Mouse (Mus musculus) erythroblast, embryonic 14.5 days (primary cell): Measurements from ENCODE around the gene Zfp787.

Source experiments
- GATA1 ChIP-seq: IDR thresholded peaks from 2 replicates; pipeline ENCODE4 v1.6.1; 2012; ENCODE audit warnings: low read length, inconsistent platforms, mixed read lengths
- TAL1 ChIP-seq: IDR thresholded peaks from 3 replicates; pipeline ENCODE4 v1.6.1; 2012; ENCODE audit warnings: low read length, inconsistent platforms, mixed read lengths

GRCm38 (mm10) chr7:6130346-6130745 is 25.5 kb downstream of the Zfp787 start:
- no peak for TF ChIP-seq GATA1
- no peak for TF ChIP-seq TAL1
